Mouse (Mus musculus): ENCODE measurements around the gene Wfdc16.

GRCm38 (mm10) chr2:164608781-164609180 is 29.8 kb downstream of the Wfdc16 start:
- TF ChIP-seq POLR2A (IDR thresholded peaks at IDR 0.05; ENCODE audit: control insufficient read depth, low read depth, low read length) = no peak
- no peak for TF ChIP-seq CTCF (IDR thresholded peaks at IDR 0.05; ENCODE audit: control insufficient read depth, insufficient read depth, insufficient replicate concordance, low read depth, low read length)

Measured in testis, adult 2 months (tissue).